Mouse (Mus musculus) erythroblast, adult 5-6 weeks (primary cell): ENCODE measurements around the gene Pm20d2. TPM values are rescaled to one million over a fixed set of nuclear protein-coding genes. Genes with fewer than 3 reads are reported as not detected.

ENCODE experiments used
- ATAC-seq: replicated peaks from 2 replicates; pipeline ENCODE4 v1.8.0; 2016; ENCODE audit warnings: moderate number of reproducible peaks, mild to moderate bottlenecking, moderate TSS enrichment, inconsistent platforms; ENCODE audit not compliant: poor library complexity, low FRiP score, severe bottlenecking
- total RNA-seq, 2 experiments: library from RNA; stranded (forward) in 1 of 2; stranded (reverse) in 1 of 2; fragments of 150-400 nt in 1 of 2; fragments of 200-764, 138-1000 nt in 1 of 2; gene quantifications; 2 replicates each; pipeline versions ENCODE4 v1.2.3 to v1.2.4; 2015 to 2017; ENCODE audit warnings: low replicate concordance in 2 of 2

Gene Pm20d2
- not detected in 2 replicates for total RNA-seq (2015; ENCODE audit: low replicate concordance)
- total RNA-seq (2017; ENCODE audit: low replicate concordance), result 0.28 TPM in 1 of 2 replicates, not detected in the other

DNA sequence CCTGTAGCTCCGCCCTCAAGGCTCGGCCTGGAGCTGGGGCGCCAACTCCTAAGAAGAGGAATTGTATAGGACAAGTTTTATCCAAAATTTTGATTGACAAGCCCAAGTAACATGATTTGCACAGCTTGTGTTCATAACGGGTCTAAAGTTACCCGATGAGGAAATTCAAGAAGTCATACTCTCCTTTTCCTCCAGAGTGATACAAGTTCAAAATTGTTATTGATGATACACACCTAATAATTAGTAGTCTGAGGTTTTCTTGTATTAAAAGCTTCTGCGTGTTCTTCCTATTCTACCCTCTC lies at the start of gene Pm20d2:
Gene Pm20d2, minus strand, starts transcription at position 3 of the 302 bp plus-strand sequence.
- ATAC-seq, result no peak

DNA sequence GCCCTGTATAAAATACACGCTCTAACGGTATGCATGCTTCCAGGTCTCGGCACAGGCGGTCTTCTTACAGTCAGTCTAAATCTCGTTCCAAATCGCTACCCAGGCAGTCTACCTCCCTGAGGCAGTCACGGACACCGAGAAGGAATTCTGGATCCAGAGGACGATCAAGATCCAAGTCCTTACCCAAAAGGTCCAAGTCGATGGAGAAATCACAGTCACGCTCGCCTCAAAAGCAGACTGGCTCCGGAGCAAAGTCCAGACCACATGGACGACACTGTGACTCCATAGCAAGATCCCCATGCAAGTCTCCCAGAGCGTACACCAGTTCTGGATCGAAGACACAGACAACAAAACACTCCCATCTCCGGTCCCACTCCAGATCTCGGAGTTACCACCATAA lies 41.3 kb upstream of the Pm20d2 start:
- ATAC-seq, result no peak

DNA sequence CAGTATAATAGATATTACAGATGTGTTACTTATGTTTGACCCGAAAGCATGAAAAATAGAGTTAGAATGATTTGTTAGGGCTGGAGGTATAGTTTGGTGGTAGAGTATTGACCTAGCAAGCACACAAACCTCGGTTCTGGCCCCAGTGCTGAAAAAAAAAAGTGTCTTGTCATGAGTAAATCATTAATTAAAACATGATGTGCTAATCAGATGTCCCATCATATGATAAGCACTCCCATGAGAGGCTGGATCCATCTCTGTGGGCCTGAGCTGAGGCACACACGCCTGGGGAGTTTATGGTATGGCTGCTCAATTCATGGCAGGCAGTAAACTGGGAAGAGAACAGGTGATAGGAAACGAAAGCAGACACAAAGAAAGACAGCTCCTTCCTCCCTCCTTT lies 40.1 kb upstream of the Pm20d2 start:
- ATAC-seq, result no peak

DNA sequence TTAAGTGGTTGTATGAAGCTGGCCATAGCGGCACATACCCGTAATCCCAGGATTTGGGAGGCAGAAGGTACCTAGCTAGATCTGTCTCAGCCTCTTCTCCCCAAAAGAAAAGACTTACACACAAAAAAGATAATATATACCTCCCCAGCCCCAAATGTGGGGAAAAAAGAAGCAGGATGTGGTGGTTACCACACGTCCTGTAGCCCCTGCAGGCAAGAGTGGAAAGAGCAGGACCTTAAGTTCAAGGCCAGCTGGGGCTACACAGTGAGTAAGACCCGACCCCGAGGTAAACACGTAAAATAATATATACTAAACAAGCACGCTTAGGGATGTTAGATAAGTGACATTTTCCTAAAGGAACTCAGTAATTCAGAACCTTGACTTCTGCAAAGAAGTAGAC lies 37.6 kb upstream of the Pm20d2 start:
- ATAC-seq, result no peak

DNA sequence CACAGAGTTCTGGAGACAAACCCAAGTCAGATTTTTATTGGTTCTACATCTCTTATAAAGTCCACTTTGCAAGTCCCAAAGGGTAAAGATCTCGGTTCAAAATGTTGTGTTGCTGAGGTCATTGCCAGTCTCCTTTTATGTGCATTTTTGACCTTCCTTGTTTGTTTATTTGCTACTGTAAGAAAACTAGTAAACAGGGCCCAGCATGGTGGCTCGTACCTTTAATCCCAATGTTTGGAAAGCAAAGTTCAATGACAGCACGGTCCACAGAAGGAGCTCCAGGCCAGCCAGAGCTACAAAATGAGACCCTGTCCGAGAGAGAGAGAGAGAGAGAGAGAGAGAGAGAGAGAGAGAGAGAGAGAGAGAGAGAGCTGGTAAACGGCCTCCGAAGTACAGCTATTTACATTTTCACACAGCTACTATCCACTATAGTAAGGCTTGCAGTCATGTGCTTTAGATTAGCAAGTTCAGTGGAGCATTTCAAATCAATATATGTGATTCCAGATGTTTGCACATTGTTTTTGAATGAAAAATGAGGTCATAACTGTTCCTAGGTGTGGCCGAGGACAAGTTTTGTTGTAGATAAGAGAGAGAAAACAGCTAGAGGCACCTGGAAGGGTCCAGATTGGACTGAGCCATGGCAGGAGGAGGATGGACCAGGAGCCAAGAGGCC lies 34.6 kb upstream of the Pm20d2 start:
- ATAC-seq, result no peak

DNA sequence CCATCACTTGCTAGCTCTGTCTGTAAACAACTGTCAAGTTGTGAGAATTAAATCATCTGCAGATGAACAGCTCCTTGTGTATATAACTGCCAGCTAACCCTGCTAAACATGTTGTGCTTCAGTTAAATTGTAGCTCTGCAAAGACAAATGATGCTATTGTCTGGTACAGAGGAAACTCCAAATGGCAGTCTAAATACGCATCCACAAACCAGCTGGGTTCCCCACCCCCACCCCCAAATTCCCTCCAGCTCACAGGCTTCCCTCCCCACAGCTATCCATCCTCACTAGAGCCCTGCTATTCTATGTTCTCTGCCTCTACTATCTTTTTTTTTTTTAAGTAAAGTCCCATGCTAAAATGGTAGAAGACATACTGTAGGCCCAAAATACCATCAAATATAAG lies 32.3 kb upstream of the Pm20d2 start:
- no peak for ATAC-seq

DNA sequence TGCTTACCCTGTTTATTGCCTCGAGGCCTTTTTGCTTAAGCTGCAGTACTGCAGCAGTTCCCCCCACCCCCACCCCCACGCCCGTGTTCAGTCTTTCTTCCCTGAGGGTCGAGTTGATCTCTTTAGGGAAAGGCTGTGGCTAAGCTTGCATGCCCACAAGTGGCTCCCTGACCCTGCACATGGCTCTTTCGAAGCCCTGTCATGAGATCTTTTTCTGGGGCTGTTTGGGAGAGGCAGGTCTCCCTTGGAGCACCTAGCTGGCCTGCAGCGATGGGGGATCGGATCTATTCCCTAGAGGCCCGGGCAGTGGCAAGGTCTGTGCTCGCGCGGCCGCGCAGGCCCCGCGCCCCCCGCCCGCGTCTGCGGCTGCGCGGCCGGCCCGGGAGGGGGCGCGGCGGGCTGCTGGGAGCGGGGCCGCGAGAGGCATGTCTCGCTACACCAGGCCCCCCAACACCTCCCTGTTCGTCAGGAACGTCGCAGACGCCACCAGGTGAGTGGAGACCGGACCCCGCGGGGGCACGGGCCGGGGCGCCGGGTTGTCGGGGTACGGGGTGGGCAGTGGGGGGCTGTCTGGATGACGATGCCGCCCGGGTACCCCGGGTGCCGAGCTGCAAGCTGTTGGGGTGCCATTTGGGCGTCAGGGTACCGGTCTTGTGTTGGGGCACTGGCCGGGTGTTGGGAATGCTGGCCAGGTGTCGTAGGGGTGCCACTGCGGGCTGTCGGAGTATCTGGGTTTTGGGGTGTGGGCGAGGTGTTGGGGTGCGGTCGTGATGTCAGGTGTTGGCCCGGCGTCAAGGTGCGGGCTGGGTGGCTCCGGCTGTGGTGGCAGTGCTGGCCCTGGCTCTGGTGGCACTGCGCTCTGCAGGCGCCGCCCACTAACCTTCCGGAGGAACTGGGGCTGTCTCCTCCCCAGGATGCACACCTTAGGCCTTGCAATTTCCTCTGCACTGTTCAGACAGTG lies 19.6 kb upstream of the Pm20d2 start, which contains the start of gene Srsf12:
Gene Srsf12, plus strand, starts transcription at position 111 of the 961 bp plus-strand sequence.
- no peak for ATAC-seq

DNA sequence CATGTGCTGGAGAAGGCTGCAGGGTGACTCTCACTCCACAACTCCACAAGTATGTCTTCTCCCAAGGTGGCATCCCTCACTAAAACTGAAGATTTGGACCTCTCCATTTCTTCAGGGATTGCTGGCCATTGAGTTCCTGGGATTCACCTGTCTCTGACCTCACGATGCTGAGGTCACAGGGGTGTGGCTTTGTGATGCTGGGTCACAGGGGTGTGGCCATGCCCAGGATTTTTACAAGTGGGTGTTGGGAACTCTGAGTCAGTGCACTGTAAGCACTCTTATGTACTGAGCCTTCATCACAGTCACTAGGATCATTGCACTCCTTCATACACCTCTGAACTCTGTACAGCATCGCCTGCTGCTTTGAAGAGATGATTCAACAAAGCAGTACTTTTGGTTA lies 18.0 kb upstream of the Pm20d2 start:
- ATAC-seq, result no peak

DNA sequence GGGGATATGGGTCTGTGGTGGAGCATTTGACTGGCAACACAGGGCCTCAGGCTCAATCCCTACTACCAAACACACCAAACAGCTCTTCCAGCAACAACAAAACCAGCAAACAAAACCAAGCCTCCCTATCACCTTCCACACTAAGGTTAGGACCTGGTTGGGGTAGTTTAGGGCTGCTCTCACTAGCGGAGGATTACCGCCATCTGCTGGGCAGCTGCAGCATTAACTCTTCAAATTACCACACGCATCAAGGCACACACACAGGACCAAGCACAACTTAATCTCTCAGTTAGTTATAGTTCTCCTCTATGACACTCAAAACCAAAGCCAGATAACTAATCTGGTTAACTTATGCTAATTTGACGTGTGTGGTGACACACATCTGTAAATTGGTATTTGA lies 15.1 kb upstream of the Pm20d2 start:
- ATAC-seq, result peak; percentile 79

DNA sequence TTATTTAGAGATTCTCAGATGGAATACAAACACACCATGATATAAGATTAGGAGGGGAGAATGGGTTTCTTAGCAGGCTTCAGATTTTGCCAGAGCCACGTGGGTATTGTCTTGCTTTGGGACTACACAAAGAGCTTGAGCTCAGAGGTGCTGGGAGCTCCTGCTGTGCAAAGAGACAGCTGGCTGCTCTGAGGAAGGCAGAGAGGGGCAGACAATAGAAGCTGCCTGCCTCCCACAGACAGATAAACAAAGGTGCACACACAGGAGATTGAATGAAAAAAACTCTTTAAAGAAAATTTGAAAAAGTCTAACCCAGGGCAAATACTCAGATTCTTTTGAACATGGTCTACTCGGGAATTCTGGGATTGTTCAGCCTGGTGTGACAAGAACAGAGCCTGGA lies 8.6 kb upstream of the Pm20d2 start:
- ATAC-seq, result no peak

DNA sequence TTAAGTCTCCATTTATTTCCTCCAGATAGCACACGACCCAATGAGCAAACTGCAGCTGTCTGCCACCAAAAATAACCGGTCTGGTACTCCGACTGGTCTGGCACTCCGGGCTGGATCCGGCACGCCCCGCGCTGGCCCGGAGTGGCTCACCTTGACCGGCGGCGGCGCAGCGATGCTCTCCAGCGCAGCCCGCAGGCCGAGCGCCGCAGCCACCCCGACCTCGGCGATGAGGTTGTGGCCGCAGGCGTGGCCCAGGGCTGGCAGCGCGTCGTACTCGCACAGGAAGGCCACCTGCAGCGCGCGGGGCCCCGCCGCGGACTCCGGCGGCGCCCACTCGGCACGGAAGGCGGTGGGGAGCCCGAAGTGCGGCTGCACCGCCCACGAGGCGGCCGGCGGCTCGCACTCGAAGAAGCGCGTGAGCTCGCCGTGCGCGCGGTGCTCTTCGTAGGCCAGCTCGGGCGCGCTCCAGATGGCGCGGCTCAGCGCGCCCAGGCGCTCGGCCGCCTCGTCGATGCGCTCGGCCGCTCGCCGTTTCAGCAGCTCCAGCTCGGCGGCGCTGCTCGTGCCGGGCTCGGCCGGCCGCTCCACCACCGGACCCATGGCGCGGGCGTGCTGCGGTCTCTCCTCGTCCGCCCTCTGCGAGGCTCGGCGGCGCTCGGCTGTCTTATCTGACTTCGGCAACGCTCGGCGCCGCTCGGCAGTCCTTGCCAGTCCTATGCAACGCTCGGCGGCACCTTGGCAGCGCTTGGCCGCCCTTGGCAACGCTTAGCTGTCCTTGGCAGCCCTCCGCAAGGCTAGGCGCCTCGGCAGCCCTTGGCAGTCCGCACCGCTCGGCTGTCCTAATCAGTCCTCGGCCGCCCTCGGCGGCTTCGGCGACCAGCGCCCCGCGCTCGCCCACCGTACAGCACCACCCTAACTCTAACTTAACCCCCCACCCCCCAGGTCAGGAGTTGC lies 479 bp downstream of the Pm20d2 start:
- ATAC-seq, result peak; percentile 78

DNA sequence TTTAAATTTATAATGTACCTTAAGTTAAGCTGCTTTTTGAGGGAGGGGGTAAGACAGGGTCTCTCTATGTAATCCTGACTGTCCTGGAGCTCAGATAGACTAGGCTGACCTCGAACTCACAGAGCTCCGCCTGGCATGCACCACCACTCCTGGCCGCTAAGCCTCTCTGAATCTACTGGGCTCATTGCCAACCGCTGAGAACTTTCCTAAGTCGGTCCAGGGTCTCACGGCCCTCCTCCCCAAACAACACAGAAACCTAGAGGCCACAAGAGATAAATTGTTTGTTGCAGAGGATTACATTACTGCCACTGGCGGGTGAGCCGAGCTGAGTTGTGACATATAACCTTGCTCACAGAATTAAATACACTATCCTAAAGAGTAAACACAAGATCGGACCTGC lies 1.4 kb downstream of the Pm20d2 start:
- 0 out of 2 replicates have a peak, but pooled peaks have one; percentile 50 for ATAC-seq

DNA sequence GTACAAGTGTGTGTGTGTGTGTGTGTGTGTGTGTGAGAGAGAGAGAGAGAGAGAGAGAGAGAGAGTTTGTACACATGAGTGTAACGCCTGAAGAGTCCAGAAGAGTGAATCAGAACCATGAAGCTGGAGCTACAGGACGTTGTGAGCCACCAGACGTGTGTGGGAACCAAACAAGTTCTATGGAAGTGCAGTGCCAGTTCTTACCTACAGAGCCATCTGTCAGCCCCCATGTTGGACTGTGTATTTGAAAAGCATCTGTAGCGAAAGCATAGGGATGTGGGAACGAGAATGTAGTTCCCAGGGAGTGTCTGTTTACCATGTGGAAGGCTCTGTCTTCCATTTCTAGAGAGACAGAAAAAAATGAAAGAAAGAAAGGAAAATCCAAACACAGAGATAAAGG lies 6.1 kb downstream of the Pm20d2 start:
- no peak for ATAC-seq

DNA sequence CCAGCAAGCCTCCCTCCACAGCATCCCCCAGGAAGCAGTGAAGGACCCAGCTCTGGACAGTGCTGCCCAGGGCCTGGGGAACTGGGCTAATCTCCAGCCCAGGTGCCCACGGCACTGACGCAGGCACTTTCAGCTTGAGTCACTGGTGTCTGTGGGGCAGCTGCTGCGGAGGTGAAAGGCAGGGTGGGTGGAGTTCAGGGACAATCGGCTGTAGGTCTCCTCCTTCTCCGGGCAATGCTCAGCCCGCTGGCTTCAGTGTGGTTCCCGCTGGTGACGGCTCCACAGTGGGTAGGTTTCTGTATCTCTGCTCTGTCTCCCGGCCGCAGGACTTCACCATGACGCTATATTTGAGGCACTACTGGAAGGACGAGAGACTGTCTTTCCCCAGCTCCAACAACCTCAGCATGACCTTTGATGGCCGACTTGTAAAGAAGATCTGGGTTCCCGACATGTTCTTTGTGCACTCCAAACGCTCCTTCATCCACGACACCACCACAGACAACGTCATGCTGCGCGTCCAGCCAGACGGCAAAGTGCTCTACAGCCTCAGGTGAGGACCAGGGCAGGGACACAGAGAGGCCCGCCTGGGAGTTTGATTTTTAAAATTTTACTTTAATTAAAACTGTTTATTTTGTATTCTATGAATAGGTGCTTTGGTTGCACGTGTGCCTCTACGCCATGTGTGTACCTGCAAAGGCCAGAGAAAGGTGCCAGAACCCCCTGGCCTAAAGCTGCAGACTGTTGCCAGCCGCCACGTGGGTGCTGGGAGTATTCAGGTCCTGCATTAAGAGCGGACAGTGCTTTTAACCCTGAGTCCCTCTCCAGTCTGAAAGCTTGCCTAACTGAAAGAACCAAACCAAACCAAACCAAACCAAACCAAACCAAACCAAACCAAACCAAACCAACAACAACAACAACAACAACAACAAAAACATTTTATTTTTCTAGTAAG lies 37.2 kb downstream of the Pm20d2 start:
- no peak for ATAC-seq

DNA sequence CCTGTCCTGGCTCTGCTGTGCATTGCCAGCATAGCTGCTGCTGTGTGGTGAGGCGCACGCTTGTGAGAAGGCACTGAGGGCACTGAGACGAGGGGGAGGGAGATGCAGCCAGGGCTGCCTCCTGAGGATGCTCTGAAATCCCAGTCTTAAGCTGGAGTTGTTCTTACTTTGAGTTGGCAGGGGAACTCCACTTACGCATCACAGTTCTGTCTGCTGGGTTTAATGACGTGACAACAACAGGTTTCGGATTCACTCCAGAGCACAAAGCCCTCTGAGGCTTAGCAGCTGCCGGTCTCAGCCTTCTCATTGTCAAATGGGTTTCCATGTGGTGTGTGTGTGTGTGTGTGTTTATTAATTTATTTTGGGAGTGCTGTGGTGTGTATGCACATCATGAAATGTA lies 40.4 kb downstream of the Pm20d2 start:
- no peak for ATAC-seq

DNA sequence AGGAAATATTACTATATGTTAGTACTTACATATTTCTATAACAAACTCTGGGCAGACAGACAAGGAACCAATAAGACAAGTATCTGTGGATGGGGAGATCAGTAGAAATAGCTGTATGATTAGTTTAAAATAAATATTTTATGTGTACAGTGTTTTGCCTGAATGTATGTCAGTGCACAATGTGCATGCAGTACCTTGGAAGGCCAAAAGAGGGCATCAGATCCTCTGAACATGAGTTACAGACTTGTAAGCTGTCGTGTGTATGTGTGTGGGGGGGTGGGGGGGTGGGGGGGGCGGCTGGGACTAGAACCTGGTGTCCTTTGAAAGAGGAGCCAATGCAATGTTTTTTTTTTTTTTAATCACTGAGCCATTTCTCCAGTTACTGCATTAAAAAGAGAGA lies 41.7 kb downstream of the Pm20d2 start:
- ATAC-seq, result no peak

DNA sequence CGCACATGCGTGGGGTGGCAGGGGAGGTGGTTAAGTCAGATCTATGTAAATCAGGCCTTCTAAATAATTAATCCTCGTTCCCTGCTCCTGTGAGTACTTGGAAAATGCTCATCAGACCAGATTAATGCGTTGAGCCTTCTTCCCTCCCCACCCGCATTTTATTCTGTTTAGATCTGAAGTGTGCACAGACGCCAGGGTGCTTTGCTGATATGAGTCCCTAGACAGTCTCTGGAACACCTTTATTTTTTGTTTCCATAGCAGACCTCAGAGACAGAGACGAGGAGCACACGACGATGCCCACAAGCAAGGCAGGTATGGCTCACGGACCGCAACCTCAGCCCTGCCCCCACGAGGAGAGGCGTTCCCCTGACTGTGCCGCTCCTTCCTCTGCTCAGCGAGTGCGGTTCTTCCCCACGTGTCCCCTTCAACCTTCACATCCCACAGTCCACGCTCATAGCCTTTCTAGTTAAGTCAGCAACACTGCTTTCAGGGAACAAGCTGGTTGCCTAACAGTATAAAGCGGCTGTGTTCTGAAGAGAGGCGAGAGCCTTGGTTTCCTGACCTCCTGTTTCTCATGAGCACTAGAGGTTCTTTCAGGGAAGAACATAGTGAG lies 42.8 kb downstream of the Pm20d2 start:
- no peak for ATAC-seq

DNA sequence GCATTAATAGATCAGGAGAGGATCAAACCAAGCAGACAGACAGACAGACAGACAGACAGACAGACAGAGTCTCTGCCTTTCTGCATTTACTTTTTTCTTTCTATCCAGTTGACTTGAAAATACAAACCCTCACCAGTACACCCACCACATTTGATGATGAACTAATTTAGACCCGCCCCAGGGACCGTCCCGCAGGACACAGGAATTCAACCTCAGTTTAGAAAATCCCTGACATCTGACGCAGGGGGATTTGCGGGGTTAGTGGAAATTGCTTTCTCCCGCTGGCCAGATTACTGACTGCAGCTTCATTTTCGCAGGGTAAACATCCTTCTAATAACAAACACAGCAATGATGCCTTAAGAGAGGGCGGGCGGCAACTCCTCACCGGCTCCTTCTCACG lies 57.3 kb downstream of the Pm20d2 start, which contains the start of gene Gabrr1:
Gene Gabrr1, plus strand, starts transcription at position 301 of the 400 bp plus-strand sequence.
- no peak for ATAC-seq
